Mouse (Mus musculus) mesoderm, embryonic 11.5 days (tissue): ENCODE results near the gene Nxnl1.
A peak's percentile ranks its signal among the peaks of the same experiment; 100 is the strongest.

Source experiments
- DNase-seq: peaks from one replicate; pipeline ENCODE4 v3.0.0-alpha.2; 2012; ENCODE audit warnings: low read depth, low spot score

The Nxnl1 gene

DNA sequence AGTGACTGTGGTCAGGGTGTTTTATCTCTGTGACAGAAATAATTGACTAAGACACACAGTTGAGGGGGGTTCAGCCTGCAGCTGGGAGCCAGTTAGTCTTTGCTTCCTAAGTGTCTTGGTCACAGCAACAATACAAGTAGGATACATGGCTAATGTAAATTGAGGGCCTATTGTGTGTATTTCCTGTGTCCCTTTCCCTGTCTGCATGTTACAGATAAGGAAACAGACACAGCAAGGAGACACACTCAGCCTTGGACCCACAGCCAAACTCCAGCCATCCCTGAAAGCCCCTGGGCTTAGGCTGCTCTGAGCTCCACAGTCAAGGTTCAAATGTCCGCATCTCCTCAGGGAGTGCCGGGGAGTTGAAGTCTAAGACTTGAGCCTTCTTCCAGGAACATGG lies 11.8 kb downstream of the Nxnl1 start:
- no peak for DNase-seq

DNA sequence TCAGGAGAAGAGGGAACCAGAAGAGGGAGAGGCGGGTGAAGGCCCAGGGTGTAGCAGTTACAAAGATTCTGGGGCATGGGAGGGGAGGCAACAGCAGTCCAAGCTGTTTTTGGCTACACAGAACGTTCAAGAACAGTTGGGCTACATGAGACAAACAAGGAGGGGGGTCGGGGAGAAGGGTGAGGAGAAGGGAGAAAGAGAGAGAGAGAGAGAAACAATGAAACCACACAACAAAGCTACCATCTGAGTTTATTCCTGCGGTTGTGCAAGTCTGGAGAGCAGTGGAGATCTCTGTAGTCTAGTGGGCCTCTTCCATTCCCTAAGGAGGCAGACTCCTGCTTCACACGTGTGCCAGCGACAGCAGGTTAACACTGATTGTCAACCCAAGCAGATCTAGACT lies 12.4 kb downstream of the Nxnl1 start:
- DNase-seq, result no peak

DNA sequence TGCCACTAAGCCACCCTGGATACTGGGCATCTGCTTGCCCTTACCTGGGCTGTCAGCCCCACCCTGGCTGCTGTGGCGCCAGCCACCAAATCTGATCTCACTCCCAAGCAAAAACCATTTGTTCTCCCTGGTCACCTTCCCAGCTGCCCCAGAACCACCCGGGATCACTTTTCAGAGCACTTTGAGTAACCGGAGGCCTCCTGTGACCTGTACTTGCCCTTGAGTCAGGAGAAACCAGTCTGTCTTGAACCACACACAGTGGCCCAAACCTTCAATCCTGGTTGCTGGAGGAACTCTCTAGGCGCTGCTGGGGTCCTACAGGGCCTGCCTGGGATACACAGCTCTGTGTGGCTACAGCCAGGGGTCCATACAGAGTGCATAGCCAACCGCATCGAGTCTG lies 13.6 kb downstream of the Nxnl1 start:
- DNase-seq, result no peak

DNA sequence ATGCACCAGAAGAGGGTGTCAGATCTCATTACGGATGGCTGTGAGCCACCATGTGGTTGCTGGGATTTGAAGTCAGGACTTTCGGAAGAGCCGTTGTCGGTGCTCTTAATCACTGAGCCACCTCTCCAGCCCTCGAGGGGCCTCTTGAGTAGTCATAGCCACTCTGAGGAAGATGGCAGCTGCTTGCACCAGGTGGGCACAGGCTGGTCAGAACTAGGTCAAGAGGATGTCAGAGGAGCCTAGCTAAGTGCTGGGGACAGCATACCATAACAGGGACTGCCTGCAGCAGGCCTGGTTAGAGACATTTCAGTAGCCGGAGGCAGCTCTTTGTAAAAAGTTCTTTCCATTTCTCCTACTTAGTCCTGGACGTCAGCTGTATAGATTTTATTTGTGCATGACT lies 15.6 kb downstream of the Nxnl1 start:
- DNase-seq, result no peak

DNA sequence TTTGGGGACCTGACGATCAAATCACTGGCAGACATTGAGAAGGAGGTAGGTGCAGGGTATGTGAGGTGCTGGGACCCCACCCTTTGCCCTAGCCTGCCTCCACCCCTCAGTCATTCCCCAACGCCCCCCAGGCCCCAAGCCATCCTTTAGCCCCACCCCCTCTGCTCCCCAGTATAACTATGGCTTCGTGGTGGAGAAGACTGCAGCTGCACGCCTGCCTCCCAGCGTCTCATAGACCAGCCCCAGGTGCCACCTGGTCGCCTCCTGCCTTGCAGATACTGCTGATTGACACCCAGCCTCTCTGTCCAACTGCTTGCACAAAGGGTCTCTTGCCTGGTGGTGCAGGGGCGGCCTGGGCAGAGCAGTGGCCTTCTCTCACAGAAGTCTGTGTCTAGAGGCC lies 18.8 kb downstream of the Nxnl1 start:
- DNase-seq, result no peak

DNA sequence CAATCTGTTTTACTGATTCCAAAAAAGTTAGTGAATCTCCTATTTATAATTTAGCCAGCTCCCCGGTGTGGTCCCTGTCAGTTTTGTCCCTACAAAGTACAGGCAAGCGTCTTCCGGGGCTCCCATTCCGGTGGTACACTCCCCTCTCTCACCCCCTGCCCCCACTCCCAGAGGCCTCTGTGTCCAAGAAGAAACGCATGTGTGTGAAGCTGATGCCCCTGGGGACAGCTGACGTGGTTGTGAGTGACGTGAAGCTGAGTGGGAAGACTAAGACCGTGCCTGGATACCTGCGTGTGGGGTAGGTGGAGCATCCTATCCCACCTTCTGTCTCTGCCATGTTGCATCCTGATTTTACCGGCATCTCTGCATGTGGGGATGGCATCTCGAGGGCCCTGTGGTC lies 21.3 kb downstream of the Nxnl1 start:
- no peak for DNase-seq

DNA sequence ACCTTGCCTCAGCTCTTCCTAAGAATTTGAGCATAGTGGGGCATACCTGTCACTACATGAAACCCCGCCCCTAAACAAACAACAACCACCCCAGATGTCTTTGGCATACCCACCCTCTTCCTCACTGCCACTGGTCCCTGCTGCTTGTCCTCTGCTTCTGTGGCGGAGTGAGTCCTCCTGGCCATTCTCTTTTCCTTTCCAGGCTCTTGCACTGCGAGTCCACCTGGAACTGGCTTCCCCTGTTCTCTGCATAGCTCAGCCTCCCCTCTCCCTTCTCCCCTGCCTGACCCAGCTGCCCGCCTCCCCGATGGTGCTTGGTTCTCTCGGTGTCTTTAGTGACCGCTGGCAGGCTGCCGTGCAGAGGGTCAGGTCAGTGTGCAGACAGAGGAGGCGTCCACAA lies 22.6 kb downstream of the Nxnl1 start:
- no peak for DNase-seq

DNA sequence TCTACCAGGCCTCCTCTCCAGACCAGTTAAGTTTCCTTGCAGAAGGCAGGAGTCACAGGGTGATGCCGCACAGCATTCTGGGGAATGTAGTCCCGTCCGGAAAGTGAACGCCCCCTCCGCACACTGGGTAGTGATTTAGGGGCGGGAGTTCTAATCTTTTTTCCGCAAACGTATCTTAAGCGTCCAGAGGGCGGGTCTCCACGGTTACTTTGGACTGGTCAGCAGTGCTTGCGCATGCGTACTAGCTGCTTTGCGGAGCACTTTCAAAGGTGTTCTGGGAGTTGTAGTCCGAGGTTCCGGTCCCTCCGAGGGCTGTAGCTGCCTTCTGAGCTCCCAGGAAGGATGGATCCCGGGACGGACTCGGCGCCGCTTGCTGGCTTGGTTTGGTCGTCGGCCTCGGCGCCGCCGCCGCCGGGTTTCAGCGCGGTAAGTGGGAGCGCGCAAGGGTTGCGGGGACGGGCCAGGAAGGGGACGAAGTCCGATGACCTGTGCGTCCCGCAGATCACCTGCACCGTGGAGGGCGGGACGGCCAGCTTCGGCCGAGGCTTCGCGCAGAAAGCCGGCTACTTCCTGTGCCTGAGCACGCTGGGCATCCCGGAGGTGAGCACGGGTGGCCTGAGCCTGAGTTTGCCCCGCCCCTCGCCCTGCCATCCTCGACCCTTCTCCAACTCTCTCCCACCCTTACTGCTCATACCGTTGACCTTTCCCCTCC lies 23.6 kb downstream of the Nxnl1 start, which contains the start of gene Mvb12a:
Gene Mvb12a (plus strand): TSS at position 291 of the 712 bp plus-strand sequence.
- peak; percentile 99 for DNase-seq

DNA sequence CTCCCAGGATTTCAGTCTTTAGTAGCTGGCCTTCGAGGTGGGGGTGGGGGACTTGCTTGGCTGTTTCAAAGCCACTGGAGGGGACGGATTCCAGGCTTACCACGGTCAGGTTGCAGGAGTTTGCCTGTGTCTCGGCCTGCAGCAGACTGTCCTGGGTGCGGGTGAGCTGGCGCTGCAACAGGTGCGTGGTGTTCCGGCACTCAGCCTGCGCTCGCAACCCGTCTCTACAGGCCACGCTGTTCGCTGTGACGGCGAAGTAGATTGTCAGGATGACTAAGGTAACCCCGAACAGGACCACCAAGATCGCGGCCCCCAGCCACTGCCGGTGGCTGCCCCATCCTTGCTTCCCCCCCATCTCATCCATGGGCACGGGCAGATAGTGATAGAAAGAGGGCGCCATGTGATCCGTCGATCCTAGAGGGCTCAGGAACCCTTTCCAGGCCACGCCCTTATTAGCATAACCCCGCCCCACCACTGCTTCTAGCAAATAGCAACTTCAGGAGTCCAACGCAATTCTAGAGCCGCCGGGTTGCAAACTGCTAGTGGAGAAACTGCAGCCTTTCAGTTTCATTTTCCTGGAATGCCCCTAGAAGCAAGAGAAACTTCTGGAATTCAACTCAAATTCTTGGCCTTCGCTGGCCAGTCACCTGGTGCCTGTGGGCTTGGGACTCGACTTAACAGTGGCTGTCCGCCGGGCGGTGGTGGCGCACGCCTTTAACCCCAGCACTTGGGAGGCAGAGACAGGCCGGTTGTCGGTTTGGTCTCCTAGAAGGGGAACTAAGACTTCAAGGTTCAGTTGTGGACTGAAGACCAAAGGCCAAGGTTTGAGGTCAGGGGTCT lies 29.2 kb downstream of the Nxnl1 start, which contains the start of gene Bst2:
Gene Bst2 (minus strand): TSS at position 429 of the 840 bp plus-strand sequence.
- DNase-seq, result peak; percentile 82

DNA sequence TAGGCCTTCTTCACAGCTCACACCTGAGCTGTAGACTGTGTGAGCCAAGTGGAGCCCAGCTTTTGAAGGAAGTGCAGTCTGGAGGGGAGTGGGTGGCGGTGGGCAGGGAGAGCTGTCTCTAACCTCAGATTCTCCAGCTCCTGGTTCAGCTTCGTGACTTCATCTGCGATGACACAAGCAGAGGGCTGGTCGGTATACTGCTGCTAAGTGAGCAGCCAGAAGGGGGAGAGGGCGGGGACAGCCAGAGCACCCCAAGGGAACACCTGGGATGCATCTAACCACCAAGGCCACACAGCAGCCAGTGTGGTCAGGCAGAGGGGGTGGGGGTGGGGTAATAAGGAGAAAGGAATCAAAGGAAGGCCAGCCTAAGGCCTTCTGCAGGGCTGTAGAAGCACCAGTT lies 30.7 kb downstream of the Nxnl1 start:
- no peak for DNase-seq

DNA sequence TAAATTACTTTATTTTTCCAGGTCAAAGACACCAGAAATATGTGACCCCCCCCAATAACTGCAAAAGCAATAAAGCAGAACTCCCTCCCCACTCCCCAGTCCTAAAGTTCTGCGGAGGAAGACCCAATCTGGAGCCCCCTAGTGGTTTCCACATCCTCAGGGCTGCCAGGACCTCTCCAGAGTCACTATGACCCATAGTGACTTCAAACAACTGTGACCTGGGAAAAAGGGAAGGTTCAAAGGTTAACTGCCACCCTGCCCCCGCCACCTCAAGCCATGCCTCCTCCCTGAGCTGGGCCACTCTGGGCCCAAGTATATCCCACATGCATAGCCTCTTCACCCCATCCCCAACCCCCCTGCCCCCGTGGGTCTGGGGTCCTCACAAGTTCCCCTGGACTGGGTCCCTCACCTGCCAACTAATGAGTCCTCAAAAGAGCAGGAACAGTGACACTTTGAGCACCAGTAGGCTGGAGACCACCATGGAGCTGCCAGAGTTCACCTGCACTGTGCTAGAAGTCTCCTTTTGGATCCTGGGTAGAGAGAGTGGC lies 32.1 kb downstream of the Nxnl1 start:
- no peak for DNase-seq

DNA sequence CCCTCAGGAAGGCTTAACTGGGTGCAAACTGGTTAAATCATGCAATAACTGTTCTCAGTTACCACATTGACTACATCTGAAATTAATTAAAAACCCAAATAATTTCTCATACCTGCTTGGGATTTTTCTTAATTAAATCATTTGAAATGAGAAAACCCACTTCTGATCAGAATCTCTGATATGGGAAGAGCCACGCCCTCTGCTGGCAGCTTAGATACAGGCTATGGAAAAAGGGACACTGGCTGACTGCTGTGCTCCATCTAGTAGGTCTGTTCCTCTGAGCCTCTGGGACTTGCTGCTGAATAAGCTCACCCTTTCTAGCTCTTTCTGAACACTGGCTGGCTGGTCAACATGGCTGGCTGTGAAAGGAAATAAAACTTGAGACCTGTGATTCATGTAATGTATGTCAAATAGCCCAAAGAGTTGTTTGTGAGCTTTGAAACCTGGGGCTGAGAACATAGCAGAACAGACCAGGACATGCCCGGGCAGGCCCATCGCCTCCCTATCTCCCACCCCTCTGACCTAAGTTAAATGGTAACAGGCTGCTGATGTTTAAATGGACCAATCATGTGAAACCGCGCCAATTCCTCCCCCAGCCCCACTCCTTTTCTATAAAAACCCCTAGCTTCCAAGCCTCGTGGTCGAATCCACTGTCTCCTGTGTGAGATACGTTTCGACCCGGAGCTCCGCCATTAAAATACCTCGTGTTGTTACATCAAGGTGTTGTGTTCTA lies 35.5 kb downstream of the Nxnl1 start:
- peak; percentile 48 for DNase-seq

DNA sequence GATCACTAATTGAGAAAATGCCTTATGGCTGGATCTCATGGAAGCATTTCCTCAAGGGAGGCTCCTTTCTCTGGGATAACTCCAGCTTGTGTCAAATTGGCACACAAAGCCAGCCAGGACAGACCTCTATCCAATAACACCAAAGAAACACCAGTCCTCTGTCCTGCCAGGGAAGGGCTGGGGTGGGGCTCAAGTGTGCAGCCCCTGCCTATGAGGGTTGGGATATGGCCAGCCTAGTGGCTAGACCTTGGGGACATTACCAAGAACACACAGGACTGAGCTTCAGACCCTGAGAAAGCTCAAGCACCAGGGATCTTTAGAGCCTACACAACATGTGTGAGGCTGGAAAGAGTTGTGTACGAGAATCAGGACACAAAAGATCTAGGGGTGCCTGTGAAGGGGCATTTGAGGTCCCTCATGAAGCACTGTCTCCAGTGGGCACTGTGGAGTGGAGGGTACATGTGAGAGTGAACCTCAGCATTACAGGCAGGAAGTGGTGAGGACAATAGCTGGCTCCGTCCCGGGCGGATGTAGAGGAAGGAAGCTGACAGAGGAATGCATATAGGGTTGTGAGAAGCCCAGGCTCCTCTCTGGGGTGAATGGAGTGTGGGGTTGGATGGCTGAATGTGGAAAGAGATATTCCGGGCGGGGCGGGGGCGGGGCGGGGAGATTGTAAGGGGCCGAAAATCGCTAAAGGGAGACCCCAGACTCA lies 37.9 kb downstream of the Nxnl1 start:
- DNase-seq, result no peak

DNA sequence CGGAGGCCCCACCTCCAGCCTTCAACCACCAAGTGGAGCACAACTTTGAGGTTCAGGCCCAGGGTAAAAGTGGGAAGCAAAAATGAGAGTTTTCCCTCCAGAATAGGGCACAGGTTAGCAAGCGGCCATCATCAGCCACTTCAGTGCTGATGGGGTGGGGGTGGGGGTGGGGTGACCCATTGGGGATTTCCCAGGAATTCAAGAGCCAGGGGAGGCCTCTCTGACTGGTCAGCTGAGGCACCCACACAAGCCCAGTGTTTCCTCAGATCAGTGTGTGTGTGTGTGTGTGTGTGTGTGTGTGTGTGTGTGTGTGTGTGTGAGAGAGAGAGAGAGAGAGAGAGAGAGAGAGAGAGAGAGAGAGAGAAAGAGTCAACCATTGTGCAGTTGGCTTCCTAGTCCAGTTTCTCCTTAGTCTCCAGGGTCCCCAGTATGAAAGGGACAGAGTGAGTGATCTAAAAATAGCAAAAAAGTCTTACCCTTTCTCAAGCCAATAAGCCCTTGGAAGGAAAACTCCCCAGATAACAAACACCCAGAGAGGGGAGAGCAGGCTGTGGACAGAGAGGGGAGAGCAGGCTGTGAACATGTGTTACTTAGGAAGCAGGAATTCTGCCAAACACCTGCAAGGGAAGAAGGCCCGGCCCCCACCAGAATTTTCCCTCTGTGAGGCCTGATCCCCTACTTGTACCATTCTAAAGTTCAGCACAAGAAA lies 39.1 kb downstream of the Nxnl1 start:
- DNase-seq, result no peak

DNA sequence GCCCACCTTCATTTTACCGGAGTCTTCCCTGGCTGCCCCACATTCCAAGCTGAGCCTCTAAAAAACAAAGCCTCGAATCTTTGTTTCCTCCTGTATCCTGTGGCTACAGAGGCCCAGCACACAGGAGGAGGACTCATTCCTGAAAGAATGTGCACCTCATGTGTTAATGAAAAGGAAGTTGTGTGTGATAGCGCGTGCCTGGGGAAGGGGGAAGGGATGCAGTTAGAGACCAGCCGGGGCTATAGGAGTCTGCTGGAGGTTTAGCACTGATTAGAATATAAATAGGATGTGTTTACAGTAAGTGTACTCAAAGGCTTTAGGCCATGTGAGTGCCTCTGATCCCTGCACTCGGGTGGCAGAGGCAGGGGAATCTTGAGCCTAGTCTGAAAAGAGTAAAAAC lies 40.1 kb downstream of the Nxnl1 start:
- no peak for DNase-seq

DNA sequence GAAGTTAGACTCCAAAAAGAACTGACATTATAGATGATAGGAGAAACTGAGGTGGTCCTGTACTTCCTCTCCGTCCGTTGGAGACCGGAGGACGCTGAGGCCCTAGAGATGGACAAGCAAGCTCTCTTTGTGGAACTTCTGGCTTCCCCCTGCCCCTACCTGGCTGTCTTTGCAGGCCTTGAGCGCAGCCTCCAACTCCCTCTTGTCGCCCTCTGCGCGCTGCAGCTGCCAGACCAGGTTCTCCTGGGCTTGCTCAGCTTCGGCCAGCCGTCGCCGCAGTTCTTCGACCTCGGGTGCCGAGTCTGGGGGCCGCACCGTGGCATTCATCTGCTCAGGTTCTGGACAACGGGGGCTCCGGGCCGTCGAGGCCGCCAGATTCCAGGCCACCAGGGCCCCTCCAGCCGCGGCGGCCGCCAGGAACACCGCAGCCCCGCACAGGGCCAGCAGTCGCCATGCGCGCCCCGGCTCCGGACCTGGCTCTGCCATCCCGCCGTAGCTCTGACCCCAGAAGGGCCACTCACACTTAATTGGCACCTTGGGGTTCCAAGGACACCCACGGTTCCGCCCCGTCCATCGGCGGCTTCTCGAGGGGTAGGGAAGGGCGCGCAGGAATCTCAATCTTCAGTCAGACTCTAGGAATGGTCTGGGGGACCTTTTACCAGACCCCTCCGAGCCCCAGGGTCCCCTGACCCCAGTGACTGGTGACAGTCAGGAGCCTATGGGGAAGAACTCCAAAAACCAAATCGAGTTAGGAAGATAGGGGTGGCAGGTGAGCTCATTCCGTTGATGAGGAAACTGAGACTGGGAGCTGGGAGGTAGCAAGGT lies 41.0 kb downstream of the Nxnl1 start, which contains the start of gene Ccdc194:
Gene Ccdc194 (minus strand): TSS at position 486 of the 825 bp plus-strand sequence.
- DNase-seq, result no peak

DNA sequence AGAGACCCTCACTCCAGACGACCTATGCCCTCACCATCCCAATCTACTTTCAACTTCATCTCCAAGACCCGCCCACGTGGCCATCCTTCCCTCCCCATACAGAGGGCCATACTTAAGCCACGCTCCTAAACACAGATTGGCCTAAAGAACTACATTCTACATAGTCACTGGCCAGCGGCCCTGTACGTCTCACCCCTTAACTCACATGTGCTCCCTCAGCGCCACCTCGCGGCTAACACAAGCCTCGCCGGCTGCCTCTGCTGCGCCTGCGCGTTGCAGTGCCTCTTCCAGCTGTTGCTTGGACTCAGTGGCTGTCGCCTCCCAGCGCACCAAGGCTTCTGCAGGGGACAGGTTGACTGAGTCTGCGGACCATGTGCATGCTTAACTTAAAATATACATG lies 44.8 kb downstream of the Nxnl1 start:
- peak; percentile 95 for DNase-seq

DNA sequence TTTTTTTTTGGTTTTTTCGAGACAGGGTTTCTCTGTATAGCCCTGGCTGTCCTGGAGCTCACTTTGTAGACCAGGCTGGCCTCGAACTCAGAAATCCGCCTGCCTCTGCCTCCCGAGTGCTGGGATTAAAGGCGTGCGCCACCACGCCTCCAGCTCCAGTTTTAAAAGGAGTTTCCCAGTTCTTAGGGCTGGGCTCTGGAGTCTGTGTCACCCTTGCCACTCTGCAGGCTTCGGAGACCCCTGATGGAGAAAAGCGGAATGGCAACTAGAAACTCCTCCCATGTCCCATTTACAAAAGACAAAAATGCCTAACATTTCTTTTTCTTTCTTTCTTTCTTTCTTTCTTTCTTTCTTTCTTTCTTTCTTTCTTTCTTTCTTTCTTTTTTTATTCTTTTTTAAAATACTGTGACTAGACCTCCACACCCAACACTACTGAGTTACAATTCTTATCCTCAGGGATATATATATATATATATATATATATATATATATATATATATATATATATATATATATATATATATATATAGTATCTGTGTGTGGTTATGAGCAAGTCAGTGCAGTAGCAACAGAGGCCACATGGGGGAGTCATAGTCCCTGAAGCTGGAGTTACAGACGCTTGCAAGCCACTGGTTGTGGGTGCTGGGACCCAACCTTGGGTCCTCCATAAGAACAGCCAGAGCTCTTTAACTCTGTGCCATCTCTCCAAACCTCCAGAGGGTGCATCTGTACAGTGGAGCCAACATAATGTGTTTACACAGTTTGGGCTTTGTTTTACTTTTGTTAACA lies 47.2 kb downstream of the Nxnl1 start:
- DNase-seq, result peak; percentile 70

DNA sequence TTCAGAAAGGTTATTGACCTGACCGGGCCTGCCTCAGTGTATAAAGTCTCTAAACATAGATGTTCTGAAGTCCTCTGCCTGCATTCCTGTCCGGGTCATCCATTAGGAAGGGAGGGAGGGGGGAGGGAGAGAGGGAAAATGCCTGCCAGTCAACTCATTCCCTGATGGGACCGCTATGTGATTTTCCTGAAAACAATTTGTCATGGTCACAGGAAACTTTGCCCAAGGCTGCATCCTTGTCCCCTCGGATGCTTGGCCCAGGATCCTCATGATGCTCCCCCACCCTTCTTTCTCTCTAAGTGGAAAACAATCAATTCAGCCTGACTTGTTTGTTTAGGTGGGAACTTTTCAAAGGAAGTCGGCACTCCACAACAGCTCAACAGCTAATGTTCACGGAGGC lies 49.6 kb downstream of the Nxnl1 start:
- peak; percentile 55 for DNase-seq
